Mouse (Mus musculus): ENCODE measurements around the gene Pgm1.

DNA sequence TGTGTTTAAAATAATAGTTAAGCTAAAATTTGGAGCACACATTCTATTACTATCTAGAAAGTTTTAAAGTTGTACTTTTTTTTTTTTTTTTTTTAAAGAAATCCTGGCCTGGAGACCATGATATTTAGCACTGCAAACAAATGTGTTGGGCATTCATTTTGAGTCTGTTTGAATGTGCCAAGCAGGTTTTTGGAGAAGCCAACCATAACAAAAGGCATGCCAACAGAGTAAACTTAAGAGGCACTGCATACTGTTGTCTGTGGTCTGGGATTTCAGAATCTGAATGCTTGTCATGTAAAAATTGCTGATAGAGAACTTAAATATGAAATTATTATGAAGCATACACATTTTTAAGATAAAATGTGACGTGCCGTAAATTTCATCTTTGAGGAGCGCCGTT, 28.0 kb downstream of the Pgm1 start:
- TF ChIP-seq EP300 (IDR thresholded peaks at IDR 0.05) (no peak), CTCF (IDR thresholded peaks at IDR 0.05) (no peak)
